Mouse (Mus musculus) urinary bladder, postnatal 10 days (tissue): ENCODE results near the gene Nat8f5.
"Not testable (repeated sequence)": the region's sequence is repeated elsewhere in the genome, so short reads cannot be mapped to it uniquely, and the experiment has no call there.

ENCODE experiments used
- DNase-seq: peaks from one replicate; pipeline ENCODE4 v3.0.0; 2022; ENCODE audit warnings: low spot score

Gene Nat8f5

GRCm38 (mm10) chr6:85836098-85836497, 15.3 kb upstream of the Nat8f5 start:
- DNase-seq: not testable (repeated sequence)

GRCm38 (mm10) chr6:85835104-85835503, 14.3 kb upstream of the Nat8f5 start:
- not testable (repeated sequence) for DNase-seq

GRCm38 (mm10) chr6:85834504-85835100, 13.8 kb upstream of the Nat8f5 start:
- not testable (repeated sequence) for DNase-seq

GRCm38 (mm10) chr6:85831796-85832321, 11.1 kb upstream of the Nat8f5 start, which contains the start of gene Nat8:
TSS of gene Nat8 (minus strand) at chr6:85832082.
- DNase-seq: no peak

- no peak for DNase-seq
These were observed 8.7 kb upstream of the Nat8f5 start for GRCm38 (mm10) chr6:85829462-85829861.

- DNase-seq: no peak
These were observed 5.1 kb upstream of the Nat8f5 start for GRCm38 (mm10) chr6:85825886-85826285.

- no peak for DNase-seq
These were observed 2.8 kb upstream of the Nat8f5 start for GRCm38 (mm10) chr6:85823382-85824090.

- DNase-seq: no peak
These were observed 1.5 kb upstream of the Nat8f5 start for GRCm38 (mm10) chr6:85822286-85822685.

GRCm38 (mm10) chr6:85818338-85818737, 2.4 kb downstream of the Nat8f5 start:
- no peak for DNase-seq

GRCm38 (mm10) chr6:85813339-85813738, 7.4 kb downstream of the Nat8f5 start:
- no peak for DNase-seq

GRCm38 (mm10) chr6:85810942-85811537, 9.7 kb downstream of the Nat8f5 start:
- not testable (repeated sequence) for DNase-seq

- DNase-seq: not testable (repeated sequence)
These were observed 10.3 kb downstream of the Nat8f5 start for GRCm38 (mm10) chr6:85810514-85810913.

- not testable (repeated sequence) for DNase-seq
These were observed 11.0 kb downstream of the Nat8f5 start for GRCm38 (mm10) chr6:85809784-85810183.

GRCm38 (mm10) chr6:85803180-85803579, 17.6 kb downstream of the Nat8f5 start:
- DNase-seq: not testable (repeated sequence)
